Mouse (Mus musculus) CD8-positive naive resting alpha-beta T cell, adult 2 months (primary cell): ENCODE results near the gene Zfp316.

ENCODE experiments used
- DNase-seq, 2 experiments: peaks; one replicate each; pipeline ENCODE4 v3.0.0; 2022; ENCODE audit warnings: low read depth in 2 of 2, low spot score in 2 of 2

Gene Zfp316

DNA sequence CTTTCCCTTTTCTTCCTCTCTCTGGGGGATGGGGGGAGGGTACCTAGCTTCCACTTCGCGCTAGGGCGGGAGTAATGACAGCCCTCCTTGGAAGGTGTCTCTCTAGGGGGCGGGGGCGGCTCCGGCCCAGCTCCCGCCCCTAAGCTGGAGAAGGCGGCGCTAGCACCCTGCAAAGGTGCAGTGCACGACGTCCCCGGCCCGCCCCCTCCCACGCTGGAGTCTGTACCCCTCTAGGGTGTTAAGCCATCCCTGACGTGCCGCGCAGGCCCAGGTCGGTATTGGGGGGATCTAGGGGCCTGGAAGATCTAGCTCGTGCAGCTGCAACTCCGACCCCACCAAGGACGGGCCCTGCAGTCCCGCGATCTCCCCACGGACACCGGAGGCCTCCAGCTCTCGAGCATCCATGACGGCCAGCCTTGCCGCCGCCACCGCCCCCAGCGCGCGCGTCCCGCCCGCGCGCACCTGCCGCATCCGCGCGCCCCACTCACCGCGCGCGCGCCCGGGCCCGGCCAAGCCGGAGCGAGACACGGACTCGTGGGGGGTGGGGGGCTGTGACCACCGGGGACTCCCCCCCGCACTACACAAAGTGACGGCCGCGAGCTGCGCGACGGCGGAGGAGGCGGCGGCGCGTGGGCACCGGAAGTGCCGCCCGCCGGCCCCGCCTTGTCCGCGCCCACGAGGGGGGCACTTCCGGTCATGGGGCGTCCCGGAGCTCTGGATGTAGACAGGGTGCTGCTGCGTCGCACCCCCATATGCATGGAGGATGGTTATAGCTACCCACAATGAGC lies at the start of gene Zfp316:
Gene Zfp316 (minus strand): TSS at position 660 of the 788 bp plus-strand sequence.
- DNase-seq = peak in 1 of 2 experiments; percentile 10

- DNase-seq = no peak
Observed at GRCm38 (mm10) chr5:143317288-143317610, 47.4 kb upstream of the Zfp316 start.

- DNase-seq = no peak
Observed at GRCm38 (mm10) chr5:143316605-143317287, 46.9 kb upstream of the Zfp316 start.

DNA sequence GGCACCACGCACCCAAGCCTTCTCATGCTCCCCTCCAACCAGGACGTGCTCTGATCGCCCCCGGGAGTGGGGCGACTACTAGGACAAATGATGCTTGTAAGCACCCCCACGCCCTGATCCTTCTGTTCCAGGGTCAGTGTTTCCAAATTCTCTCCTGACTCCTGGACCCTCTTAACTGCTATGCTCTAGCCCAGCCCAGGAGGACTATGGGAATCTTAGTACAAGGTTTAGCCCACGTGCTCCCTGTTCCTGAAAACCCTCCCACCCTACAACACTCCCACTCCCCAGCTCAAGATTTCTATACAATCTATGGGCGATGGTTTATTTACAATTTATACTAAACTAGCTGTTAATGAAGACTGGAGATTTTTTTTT lies 45.7 kb upstream of the Zfp316 start:
- DNase-seq = no peak

DNA sequence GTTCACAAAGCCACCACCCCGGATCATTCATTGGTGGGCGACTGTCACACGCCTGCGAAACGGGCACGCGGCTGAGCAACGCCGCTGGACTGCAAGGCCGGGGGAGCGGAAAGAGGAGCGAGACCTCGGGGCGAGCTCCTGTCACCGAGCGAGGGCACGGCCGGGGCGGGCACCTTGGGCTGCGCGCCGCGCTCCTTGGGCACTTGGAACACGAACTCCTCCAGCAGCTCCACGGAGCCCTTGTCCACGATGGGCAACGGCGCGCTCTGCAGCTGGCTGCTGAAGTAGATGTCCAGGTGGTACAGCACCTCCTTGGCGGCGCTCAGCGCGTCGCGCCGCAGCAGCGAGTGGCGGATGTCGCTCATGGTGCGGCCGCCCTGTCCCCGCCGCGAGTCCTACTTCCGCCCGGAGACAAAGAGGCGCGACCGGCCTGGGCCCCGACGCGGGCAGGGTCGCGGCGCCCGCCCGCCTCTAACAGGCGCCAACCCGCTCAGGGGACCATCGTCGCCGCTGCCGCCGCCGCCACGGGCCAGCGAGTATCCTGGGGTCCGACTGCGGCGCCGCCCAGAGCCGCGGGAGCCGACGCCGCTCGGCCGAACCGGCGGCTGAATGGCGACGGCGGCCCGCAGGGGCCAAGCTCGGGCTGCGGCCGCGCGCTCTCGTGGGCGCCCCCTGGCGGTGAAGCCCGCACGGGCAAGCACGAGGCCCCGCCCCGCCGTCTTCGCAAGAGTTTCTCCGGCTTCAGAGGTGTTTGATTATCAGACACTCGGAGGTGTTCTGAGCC lies 45.1 kb upstream of the Zfp316 start, which contains the start of gene E130309D02Rik:
Gene E130309D02Rik (minus strand): TSS at position 631 of the 784 bp plus-strand sequence.
- DNase-seq = peak; percentile 92 to 93

DNA sequence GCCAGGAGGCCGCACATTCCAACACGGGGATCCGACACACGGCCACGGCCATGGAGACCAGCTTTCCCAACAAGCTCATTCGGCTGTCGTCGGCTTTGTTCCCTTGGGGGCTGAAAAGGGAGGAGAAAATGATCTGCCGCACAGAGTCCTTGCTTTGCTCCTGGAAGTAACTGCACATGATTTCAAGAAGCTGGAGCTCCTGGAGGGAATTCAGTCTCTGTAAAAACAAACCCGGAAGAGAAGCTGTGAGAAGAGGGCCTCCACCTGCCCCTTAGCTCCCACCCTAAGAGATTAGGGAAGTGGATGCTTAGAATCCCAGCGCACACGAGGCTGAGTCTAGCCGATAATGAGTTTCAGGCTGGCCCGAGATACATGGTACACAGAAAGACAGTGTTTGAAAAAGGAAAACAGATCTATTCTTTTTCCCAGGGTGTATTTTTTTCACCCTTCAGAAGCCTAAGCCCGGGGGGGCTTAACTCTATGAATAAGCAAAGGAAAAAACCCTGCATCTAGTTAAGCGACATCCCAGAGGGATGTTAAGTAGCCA lies 44.4 kb upstream of the Zfp316 start:
- no peak for DNase-seq

DNA sequence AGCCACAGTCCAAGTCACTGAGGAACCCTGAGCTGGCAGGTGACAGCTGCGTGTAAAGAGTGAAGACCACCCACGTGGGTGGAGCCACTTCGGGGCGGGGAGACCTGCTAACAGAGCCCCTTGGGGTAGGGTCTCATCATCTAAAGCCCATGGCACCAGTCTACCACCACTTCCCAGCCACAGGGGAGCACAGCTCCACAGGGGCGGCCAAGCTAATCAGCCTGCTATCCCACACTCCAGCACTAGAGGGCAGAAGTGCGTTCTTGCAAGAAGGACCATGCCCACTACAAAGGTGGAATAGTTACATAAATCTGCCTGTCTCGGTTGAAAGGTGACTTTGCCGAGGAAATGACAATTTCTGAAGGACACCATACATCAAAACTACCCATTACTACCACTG lies 42.1 kb upstream of the Zfp316 start:
- peak; percentile 80 to 85 for DNase-seq

- no peak for DNase-seq
Observed at GRCm38 (mm10) chr5:143309916-143310315, 40.1 kb upstream of the Zfp316 start.

DNA sequence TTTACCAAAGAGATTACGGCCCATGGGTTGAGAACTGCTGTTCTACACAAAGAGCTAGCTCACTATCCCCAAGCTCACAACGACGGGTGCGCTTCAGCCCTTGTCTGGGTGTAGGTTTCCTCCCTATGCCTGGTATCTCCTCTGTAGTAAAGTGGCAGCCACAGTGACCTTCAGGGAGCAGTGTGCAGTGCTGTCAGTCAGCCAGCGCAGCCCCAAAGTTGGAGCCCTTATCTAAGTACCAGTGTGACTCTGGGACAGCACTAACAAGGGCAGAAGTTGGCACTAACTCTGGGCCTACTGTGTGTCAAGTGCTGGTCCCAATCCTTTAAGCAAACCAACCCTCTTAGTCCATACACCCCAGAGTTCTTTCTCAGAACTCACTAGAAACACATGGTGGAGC lies 39.0 kb upstream of the Zfp316 start:
- DNase-seq = no peak

DNA sequence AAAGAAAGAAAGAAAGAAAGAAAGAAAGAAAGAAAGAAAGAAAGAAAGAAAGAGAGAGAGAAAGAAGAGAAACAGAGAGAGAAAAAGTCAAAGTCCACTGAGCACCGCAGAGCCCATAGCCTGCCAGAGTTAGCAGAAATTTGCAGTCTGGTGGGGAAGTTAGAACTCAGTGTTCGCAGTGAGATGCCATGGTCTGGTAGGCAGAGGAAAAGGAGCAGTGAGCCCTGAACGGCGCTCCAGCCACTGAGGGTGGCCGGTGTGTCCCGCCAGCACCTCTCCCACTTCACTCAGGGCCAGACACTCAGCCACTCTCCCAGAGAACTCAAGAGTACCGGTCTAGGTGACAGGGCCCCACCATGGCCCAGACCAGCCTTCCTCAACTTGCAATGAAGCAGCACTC lies 34.4 kb upstream of the Zfp316 start:
- DNase-seq = no peak

DNA sequence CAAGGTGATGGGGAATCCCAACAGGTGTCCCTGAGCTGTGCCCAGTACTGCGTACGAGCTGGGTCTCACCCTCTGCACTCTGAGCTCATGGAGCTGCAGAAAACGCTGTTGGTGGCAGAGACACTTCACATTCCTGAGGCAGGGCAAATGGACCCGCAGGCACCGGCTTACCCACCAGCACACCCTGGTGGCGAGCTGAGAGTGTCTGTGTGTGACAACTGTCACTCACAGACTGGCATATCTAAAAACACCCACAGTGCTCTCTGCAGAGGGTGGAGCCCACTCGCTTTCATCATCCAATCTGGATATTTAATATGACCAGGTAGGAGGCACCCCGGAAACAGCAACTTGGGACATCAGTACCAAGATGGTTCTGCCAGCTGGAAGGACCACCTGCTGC lies 31.5 kb upstream of the Zfp316 start:
- no peak for DNase-seq

GRCm38 (mm10) chr5:143299686-143300085 lies 29.9 kb upstream of the Zfp316 start:
- DNase-seq = peak; percentile 20 to 46

DNA sequence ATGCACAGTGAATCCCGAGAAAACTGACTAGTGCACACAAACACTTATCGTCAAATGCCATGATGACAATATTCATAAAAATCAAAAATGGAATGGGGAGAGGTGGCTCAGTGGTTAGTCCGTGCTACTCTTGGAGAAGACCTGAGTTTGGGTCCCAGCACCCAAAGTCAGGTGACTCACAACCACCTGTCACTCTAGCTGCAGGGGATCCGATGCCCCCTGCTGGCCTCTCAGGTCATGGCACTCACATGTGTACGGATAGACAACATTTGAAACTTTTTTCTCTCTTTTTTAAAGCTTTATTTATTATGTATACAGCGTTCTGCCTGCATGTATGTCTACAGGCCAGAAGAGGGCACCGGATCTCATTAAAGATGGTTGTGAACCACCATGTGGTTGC lies 28.6 kb upstream of the Zfp316 start:
- DNase-seq = no peak

DNA sequence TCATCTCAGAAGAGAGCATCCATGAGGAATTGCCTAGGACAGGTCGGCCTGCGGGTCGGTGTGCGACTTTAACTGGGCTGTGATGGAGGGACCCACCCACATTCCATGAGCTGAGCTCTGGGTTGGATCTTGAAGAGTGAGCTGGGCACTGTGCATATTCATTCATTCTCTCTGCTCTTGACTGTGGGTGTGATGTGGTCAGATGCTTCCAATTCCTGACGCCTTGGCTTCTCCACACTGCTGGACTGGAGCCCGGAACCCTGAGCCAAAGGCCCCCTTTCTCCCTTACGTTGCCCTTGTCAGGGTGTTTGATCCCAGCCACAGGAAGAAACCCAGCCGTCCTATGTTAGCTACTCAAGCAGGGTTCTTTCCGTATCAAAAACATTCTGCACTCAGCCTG lies 28.2 kb upstream of the Zfp316 start:
- DNase-seq = no peak

GRCm38 (mm10) chr5:143295330-143295729 lies 25.5 kb upstream of the Zfp316 start:
- no peak for DNase-seq

DNA sequence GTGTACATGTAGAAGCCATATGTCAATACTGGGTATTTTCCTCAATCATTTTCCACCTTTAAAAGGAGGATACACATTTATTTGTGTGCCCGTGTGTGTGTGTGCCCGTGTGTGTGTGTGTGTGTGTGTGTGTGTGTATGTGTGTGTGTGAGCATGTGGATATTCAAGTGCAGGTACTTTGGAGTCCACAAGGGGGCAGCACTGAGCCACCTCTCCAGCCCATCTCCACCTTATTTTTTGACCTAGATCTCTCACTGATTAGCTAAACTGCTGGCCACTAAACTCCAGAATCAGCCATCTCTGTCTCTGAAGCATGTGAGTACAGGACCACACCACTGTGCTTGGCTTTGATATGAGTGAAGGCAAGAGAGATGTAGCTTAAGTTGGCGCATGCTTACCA lies 25.0 kb upstream of the Zfp316 start:
- no peak for DNase-seq

- DNase-seq = no peak
Observed at GRCm38 (mm10) chr5:143293404-143293803, 23.6 kb upstream of the Zfp316 start, which contains the start of gene Zfp853. Gene Zfp853, minus strand, starts transcription at chr5:143293623.

- no peak for DNase-seq
Observed at GRCm38 (mm10) chr5:143292879-143293278, 23.1 kb upstream of the Zfp316 start.

GRCm38 (mm10) chr5:143289299-143289698 lies 19.5 kb upstream of the Zfp316 start:
- DNase-seq = no peak

GRCm38 (mm10) chr5:143288378-143288911 lies 18.6 kb upstream of the Zfp316 start:
- DNase-seq = no peak

DNA sequence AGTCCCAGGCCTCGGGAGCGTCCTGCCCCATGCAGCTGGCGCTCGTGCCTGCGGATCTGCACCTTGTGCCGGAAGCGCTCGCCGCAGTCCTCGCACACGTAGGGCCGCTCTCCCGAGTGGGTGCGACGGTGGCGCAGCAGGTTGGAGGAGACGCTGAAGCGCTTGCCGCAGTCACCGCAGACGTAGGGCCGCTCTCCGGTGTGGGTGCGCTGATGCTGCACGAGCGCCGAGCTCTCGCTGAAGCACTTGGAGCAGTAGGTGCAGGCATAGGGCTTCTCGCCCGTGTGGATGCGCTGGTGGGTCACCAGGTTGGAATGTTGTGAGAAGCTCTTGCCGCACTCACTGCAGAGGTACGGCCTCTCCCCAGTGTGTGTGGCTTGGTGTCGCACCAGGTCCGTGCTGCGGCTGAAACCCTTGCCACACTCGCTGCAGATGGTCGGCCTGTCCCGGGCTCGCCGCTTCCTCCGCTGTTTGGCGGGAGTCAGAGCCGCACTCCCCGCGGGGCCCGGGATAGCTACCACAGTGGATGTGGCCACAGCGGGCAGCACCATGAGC lies 18.0 kb upstream of the Zfp316 start:
- no peak for DNase-seq
